Comparison of ENCODE assay signal across 10 mouse cellular contexts in the genomic region with DNA sequence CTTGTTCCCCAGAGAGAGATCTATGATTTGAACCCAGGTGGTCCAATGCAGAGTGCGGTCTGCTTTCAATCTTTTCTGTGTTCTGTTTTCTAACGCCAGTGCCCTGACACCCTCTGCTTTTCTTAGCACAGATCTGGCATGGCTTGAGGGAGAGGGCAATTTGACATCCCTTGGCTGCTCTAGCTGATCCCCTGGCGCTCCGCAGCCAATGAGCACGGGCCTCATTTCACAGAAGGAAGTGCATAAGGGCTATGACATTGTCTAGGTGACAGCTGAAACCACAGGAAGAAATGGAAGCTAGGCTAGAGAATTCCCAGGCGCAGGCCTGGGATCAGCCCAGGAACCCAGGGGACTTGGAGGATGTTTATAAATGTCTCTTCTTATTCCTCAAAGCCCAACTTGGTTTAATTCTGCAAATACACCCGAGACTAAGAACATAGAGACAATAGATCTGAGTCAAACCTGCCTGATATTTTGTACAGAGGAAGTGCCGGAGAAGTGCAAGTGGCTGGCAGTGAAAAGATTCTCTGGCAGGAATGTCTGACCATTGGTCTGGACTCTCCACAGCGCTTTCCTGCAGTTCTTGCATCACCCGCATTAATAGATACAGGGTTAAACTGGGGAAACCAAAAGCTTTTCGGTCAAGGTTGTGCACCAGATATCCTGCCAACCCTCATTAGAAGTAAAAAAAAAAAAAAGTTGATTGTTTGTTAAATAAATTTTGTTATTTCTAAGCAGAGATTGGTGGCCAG. TPM values are rescaled to one million over a fixed set of nuclear protein-coding genes. Genes with fewer than 3 reads are reported as not detected.
A peak's percentile ranks its signal among the peaks of the same experiment; 100 is the strongest.
DNase-seq lines count a peak whose midpoint lies in the region; ATAC-seq and TF ChIP-seq lines count a peak whose summit lies in the region.
"Had no signal": no experiment of that assay in that cellular context is flagged by ENCODE, and none has a peak within 500 bp of the region (broad histone marks: within the 10 kb centered on the region; RNA-seq: fewer than 3 reads in every experiment).

No protein-coding gene starts in this region.

- no peaks in the 10 kb centered on the region for H3K36me3 ChIP-seq in hindbrain, embryonic 10.5 days
- H3K36me3 ChIP-seq in hindbrain, embryonic 14.5 days (replicated peaks; ENCODE audit: control insufficient read depth, insufficient read depth): no peaks in the 10 kb centered on the region
- no peaks in the 10 kb centered on the region for H3K36me3 ChIP-seq in lung, embryonic 16.5 days (ENCODE audit: control insufficient read depth, insufficient read depth, low read length)
- no peaks in the 10 kb centered on the region for H3K36me3 ChIP-seq in embryonic facial prominence, embryonic 14.5 days (ENCODE audit: control insufficient read depth, insufficient read depth, low read length)
- no peaks in the 10 kb centered on the region for H3K36me3 ChIP-seq in forebrain, embryonic 13.5 days (ENCODE audit: poor library complexity, severe bottlenecking)

- no peaks in the 10 kb centered on the region for H3K27me3 ChIP-seq in hindbrain, embryonic 10.5 days (ENCODE audit: insufficient read depth, poor library complexity, severe bottlenecking)
- H3K27me3 ChIP-seq in hindbrain, embryonic 14.5 days (ENCODE audit: control insufficient read depth, insufficient read depth, low read length): no peaks in the 10 kb centered on the region
- H3K27me3 ChIP-seq in lung, embryonic 16.5 days (ENCODE audit: control insufficient read depth, insufficient read depth, low read depth, low read length): no peaks in the 10 kb centered on the region
- H3K27me3 ChIP-seq in embryonic facial prominence, embryonic 14.5 days (replicated peaks; ENCODE audit: control insufficient read depth, insufficient read depth, low read length): no peaks in the 10 kb centered on the region
- H3K27me3 ChIP-seq in forebrain, embryonic 13.5 days: no peaks in the 10 kb centered on the region

- no peaks in the 10 kb centered on the region for H3K9me3 ChIP-seq in hindbrain, embryonic 10.5 days
- no peaks in the 10 kb centered on the region for H3K9me3 ChIP-seq in hindbrain, embryonic 14.5 days (ENCODE audit: control insufficient read depth, low read length)
- H3K9me3 ChIP-seq in lung, embryonic 16.5 days (ENCODE audit: control insufficient read depth, low read length): no peaks in the 10 kb centered on the region
- no peaks in the 10 kb centered on the region for H3K9me3 ChIP-seq in embryonic facial prominence, embryonic 14.5 days (ENCODE audit: control insufficient read depth, low read length)
- no peaks in the 10 kb centered on the region for H3K9me3 ChIP-seq in forebrain, embryonic 13.5 days (replicated peaks)

- H3K9ac ChIP-seq in hindbrain, embryonic 14.5 days: no peak overlapping the region
- H3K9ac ChIP-seq in lung, embryonic 16.5 days (ENCODE audit: low read length): no peak overlapping the region
- no peak overlapping the region for H3K9ac ChIP-seq in embryonic facial prominence, embryonic 14.5 days (ENCODE audit: low read depth, low read length)
- H3K9ac ChIP-seq in forebrain, embryonic 13.5 days: no peak overlapping the region

- no peak for TF ChIP-seq CTCF in lung, adult 2 months (IDR thresholded peaks at IDR 0.05; ENCODE audit: insufficient read depth, low read length)

- no peak for TF ChIP-seq POLR2A in lung, adult 2 months (IDR thresholded peaks at IDR 0.05; ENCODE audit: borderline replicate concordance, extremely low read depth, low read depth, low read length)

- no peak overlapping the region for H3K4me3 ChIP-seq in hindbrain, embryonic 10.5 days
- H3K4me3 ChIP-seq in hindbrain, embryonic 14.5 days (replicated peaks; ENCODE audit: low read length): no peak overlapping the region
- no peak overlapping the region for H3K4me3 ChIP-seq in lung, embryonic 16.5 days (ENCODE audit: low read length)
- H3K4me3 ChIP-seq in lung, adult 2 months (replicated peaks; ENCODE audit: extremely low read depth, low read depth, low read length): no peak overlapping the region
- H3K4me3 ChIP-seq in embryonic facial prominence, embryonic 14.5 days (ENCODE audit: low read depth, low read length): no peak overlapping the region
- no peak overlapping the region for H3K4me3 ChIP-seq in forebrain, embryonic 13.5 days

- no peak for ATAC-seq in hindbrain, embryonic 14.5 days (ENCODE audit: low FRiP score)
- ATAC-seq in lung, embryonic 16.5 days (ENCODE audit: low read depth): peak; percentile 43
- ATAC-seq in embryonic facial prominence, embryonic 14.5 days (ENCODE audit: low read depth): peak; percentile 88
- no peak for ATAC-seq in forebrain, embryonic 13.5 days

- peak overlapping the region; percentile 53; the same call in 1 of the 2 replicates for H3K27ac ChIP-seq in hindbrain, embryonic 10.5 days
- H3K27ac ChIP-seq in hindbrain, embryonic 14.5 days: no peak overlapping the region
- H3K27ac ChIP-seq in lung, embryonic 16.5 days (ENCODE audit: low read length): peak overlapping the region; percentile 13; the same call in 1 of the 2 replicates
- no peak overlapping the region for H3K27ac ChIP-seq in embryonic facial prominence, embryonic 14.5 days (replicated peaks; ENCODE audit: low read depth, low read length)
- H3K27ac ChIP-seq in forebrain, embryonic 13.5 days: no peak overlapping the region

- intact Hi-C loops in heart, postnatal 14 days (cut with DNase I): no loop called here

- 72% methylated on average over 11 of the region's 11 CpGs for WGBS in hindbrain, embryonic 10.5 days
- 56% methylated on average over 11 of the region's 11 CpGs for WGBS in hindbrain, embryonic 14.5 days
- WGBS in lung, embryonic 16.5 days: 60% methylated on average over 11 of the region's 11 CpGs
- WGBS in lung, adult 2 months: 51% methylated on average over 11 of the region's 11 CpGs
- WGBS in embryonic facial prominence, embryonic 14.5 days: 50% methylated on average over 11 of the region's 11 CpGs
- 77% methylated on average over 11 of the region's 11 CpGs for WGBS in forebrain, embryonic 13.5 days

- no peak for DNase-seq in hindbrain, embryonic 10.5 days (ENCODE audit: low spot score)
- DNase-seq in hindbrain, embryonic 14.5 days (ENCODE audit: low spot score): no peak
- no peak for DNase-seq in lung, adult 2 months
- peak; percentile 72 for DNase-seq in embryonic facial prominence, embryonic 14.5 days (ENCODE audit: low spot score)
- DNase-seq in heart, postnatal 14 days: peak; percentile 17 to 30
- DNase-seq in layer of hippocampus, adult 11-12 months (ENCODE audit: low spot score): no peak
- DNase-seq: adrenal gland, adult 8-10 months; retina, postnatal 1 day had no signal

- H3K4me1 ChIP-seq in hindbrain, embryonic 10.5 days (replicated peaks): peaks cover 5% of the 10 kb centered on the region
- no peaks in the 10 kb centered on the region for H3K4me1 ChIP-seq in hindbrain, embryonic 14.5 days (replicated peaks; ENCODE audit: control insufficient read depth, insufficient read depth, low read length)
- H3K4me1 ChIP-seq in lung, embryonic 16.5 days (replicated peaks; ENCODE audit: control insufficient read depth, insufficient read depth, low read length): peaks cover 3% of the 10 kb centered on the region; the same call in 1 of the 2 replicates
- H3K4me1 ChIP-seq in lung, adult 2 months (ENCODE audit: control insufficient read depth, insufficient read depth, low read length): no peaks in the 10 kb centered on the region; the same call in 1 of the 2 replicates
- no peaks in the 10 kb centered on the region for H3K4me1 ChIP-seq in embryonic facial prominence, embryonic 14.5 days (ENCODE audit: control insufficient read depth, insufficient read depth, low read length)
- H3K4me1 ChIP-seq in forebrain, embryonic 13.5 days: no peaks in the 10 kb centered on the region

- H3K4me2 ChIP-seq in hindbrain, embryonic 14.5 days (replicated peaks): no peak overlapping the region
- H3K4me2 ChIP-seq in lung, embryonic 16.5 days (ENCODE audit: low read depth, low read length): no peak overlapping the region
- H3K4me2 ChIP-seq in embryonic facial prominence, embryonic 14.5 days (ENCODE audit: low read depth, low read length): no peak overlapping the region
- H3K4me2 ChIP-seq in forebrain, embryonic 13.5 days: no peak overlapping the region

RNA-seq across cellular contexts. Expression of gene Fam43a, which starts 28.2 kb away (rescaled TPM):
- 15.5 and 16.6 TPM in 2 replicates for polyA plus RNA-seq in hindbrain, embryonic 10.5 days (2016; fragmentation: Nextera tagmentation; extraction: Ambion mirVana)
- 10.2 and 10.7 TPM in 2 replicates for polyA plus RNA-seq in hindbrain, embryonic 14.5 days (2014; fragmentation: Nextera tagmentation; extraction: Ambion mirVana)
- polyA plus RNA-seq in lung, embryonic 16.5 days (2015; fragmentation: Nextera tagmentation; extraction: Ambion mirVana): 23.0 and 24.3 TPM in 2 replicates
- 46.2 and 54.7 TPM in 2 replicates for polyA plus RNA-seq in lung, adult 2 months (2012; rRNA removed)
- 12.1 and 15.2 TPM in 2 replicates for polyA plus RNA-seq in embryonic facial prominence, embryonic 14.5 days (2014; fragmentation: Nextera tagmentation; extraction: Ambion mirVana)
- total RNA-seq in heart, postnatal 14 days (2021): 10 to 100 TPM; 31.8 to 34.0 TPM
- 6.8 and 8.3 TPM in 2 replicates for polyA plus RNA-seq in forebrain, embryonic 13.5 days (2015; fragmentation: Nextera tagmentation; extraction: Ambion mirVana)

RNA-seq across cellular contexts. Expression of gene Lsg1, which starts 40.4 kb away (rescaled TPM):
- polyA plus RNA-seq in hindbrain, embryonic 10.5 days (2016; fragmentation: Nextera tagmentation; extraction: Ambion mirVana): 74.5 and 78.5 TPM in 2 replicates
- 44.3 and 50.0 TPM in 2 replicates for polyA plus RNA-seq in hindbrain, embryonic 14.5 days (2014; fragmentation: Nextera tagmentation; extraction: Ambion mirVana)
- 55.1 and 57.1 TPM in 2 replicates for polyA plus RNA-seq in lung, embryonic 16.5 days (2015; fragmentation: Nextera tagmentation; extraction: Ambion mirVana)
- 8.0 and 11.5 TPM in 2 replicates for polyA plus RNA-seq in lung, adult 2 months (2012; rRNA removed)
- 52.2 and 59.3 TPM in 2 replicates for polyA plus RNA-seq in embryonic facial prominence, embryonic 14.5 days (2014; fragmentation: Nextera tagmentation; extraction: Ambion mirVana)
- total RNA-seq in heart, postnatal 14 days (2021): 10 to 100 TPM; 18.0 to 18.6 TPM
- 69.7 and 76.9 TPM in 2 replicates for polyA plus RNA-seq in forebrain, embryonic 13.5 days (2015; fragmentation: Nextera tagmentation; extraction: Ambion mirVana)

Comparison
In these comparisons a context has a peak if more than half of its experiments do, and no peak if none do; other contexts are left out.
1. H3K27ac ChIP-seq: peak in hindbrain, embryonic 10.5 days (single experiment) and lung, embryonic 16.5 days (single experiment); none in hindbrain, embryonic 14.5 days (single experiment), embryonic facial prominence, embryonic 14.5 days (single experiment) and forebrain, embryonic 13.5 days (single experiment).
2. DNase-seq: peak in embryonic facial prominence, embryonic 14.5 days (single experiment) and heart, postnatal 14 days (2 of 2); none in hindbrain, embryonic 10.5 days (single experiment), hindbrain, embryonic 14.5 days (single experiment), lung, adult 2 months (single experiment) and layer of hippocampus, adult 11-12 months (single experiment).
3. ATAC-seq: peak in lung, embryonic 16.5 days (single experiment) and embryonic facial prominence, embryonic 14.5 days (single experiment); none in hindbrain, embryonic 14.5 days (single experiment) and forebrain, embryonic 13.5 days (single experiment).